Mouse (Mus musculus) lung, postnatal 36 days (tissue): ENCODE measurements at regions not wholly inside any gene's neighbourhood (a gene's known extent, or its start where the extent isn't known, plus 50 kb on each side); places are given as distances from the start of the nearest gene placed in this dataset.

Experiments
- DNase-seq: peaks from one replicate; pipeline ENCODE4 v3.0.0; 2022; ENCODE audit warnings: mixed read lengths

DNA sequence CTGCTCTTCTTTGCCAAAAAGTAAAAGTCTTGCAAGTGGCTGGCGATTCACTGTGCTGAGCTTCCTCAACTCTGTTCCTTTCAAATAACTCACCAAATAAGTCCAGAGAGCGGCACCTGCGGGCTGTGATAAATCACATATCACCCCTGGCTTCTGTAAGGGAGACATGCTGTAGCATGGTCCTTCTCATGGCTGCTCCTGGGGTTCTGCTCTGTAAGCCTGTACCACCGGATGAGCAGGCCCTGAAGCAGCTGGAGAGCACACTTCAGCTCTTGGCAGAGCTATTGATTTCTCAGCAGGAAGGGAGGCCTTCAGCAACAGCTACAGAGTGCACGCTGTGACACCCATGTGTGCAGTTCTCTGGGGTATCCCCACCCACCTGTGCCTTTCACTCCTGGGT is 101.5 kb upstream of the Ufm1 start:
- no peak for DNase-seq

DNA sequence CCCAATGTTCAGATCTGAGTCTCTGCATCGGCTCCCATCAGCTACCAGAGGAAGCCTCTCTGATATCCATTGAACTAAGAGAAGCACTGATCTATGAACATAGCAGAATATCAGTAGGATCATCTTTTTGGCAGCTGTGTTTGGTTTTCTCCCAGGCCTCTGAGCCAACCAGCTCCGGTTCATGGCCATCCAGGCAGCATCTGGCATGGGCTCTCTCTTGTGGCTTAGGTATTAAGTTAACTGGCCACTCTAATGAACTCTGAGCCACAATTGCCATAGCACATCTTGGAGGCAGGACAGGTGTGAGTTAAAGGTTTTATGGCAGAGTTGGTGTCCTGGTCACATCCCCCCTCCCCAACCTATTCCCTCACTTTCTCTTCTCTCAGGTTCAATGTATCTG is 90.2 kb upstream of the Ufm1 start:
- DNase-seq = no peak

DNA sequence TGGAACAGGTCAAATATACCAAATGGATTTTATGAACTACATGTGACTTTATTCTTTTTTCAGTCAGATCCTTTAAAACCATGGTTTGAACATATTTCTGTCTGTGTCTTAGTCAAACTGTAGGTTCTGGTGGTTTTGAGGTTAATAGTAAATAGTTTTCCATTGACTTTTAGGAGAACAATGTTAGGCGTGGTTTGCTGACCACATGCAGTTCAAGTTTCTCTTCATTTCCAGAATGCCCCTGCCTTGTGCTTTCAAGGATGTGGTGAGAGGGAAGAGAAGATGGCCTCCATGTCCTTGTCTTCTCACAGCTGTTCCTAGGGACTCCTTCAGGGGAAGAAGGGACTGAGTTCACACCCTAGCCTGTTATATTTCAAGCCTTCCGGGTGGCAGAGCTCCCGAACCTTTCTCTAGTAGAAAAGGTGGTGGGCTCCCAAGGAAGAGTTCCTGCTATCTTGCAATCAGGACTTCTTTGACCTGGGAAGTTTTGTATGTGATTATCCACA is 76.1 kb upstream of the Ufm1 start:
- DNase-seq = no peak

DNA sequence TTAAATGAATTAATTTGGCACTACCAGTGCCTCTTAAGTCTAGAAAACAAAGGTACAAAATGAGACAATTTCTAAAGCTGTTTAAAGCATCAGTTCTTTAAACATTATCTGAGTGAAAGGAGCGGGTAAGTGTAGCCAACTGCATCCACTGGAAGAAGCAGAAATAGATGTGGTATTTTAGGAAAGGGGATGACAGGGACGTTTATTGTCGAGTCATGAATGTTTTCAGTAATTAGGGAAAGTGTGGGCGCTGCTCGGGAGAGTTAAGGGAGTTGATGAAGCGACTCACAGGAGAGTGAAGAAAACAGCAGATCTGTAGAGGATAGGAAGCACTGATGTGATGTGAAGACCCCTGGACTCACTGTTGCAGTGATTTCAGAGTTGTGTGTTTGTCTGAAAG is 68.1 kb upstream of the Ufm1 start:
- no peak for DNase-seq

DNA sequence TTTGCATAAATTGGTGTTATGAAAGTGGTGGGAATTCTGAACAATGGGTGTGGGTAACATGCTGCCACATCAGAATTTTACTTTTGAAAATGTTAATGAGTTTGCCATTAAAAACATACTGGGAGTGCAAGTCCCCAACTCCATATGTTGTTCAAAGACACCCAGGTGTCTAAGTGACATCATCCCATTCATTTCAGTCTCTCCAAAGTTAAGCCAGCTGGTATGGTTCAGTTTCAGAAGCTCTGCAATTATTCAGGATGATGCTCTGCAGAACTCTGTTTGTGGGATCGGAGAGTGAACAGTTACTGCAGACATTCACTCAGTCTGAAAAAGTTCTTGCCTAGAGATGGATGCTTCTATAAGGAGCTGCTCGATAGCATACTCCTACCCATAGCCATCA is 56.3 kb upstream of the Ufm1 start:
- no peak for DNase-seq

DNA sequence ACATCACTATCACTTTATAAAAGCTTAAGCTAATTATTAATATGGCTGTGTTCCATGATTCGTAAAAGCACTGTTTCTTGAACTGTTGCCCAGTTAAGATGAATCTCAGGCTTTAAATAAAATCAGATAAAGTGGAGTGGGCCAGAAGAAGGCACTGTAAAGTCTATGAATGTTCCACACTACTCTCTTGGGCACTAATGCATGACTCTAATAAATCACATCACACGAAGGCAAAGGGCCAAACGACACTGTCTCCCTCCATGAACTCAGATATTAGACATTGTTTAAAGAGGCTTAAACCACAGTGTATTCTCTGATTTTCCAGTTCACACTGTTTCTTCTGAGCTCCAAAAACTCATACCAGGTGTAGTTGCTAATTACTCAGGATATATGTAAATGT is 55.9 kb upstream of the Ufm1 start:
- DNase-seq = no peak

DNA sequence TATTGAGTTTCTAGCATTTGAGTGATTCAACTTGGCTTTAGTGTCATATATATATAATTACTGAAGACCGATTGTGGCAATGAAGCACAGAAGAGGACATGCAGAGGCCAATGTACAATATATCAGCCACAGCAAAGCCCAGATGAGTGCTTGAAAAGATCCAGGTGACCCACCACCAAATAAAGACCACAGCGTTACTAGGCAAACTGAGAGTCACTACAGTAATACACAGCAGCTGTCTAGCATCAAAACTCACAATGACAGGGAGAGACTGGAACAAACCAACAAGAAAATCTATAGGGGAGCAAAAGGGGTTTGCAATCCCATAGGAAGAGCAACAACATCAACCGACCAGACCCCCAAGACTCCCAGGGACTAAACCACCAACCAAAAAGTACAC is 54.3 kb upstream of the Ufm1 start:
- no peak for DNase-seq

DNA sequence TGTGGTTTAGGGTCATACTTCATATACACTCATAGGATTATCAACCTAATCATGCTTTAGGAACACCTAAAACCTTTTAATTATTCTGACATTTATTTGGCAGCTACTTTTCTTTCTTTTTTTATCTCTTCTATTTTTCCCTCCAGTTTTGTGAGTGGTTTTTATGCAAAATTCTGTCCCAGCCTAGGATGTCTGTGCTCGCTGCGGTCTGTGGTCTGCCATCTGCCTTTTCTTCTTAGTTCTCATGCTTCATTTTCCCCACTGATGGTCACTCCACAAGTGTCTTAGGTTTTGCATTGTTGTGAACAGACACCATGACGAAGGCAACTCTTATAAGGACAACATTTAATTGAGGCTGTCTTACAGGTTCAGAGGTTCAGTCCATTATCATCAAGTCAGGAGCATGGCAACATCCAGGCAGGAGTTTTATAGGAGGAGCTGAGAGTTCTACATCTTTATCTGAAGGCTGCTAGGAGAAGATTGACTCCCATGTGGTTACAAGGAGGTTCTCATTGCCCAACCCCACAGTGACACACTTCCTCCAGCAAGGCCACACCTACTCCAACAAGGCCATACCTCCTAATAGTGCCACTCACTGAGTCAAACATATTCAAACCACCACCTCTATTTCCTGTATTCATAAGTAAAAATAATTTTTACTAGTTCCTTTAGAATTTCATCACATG is 50.5 kb upstream of the Ufm1 start:
- DNase-seq = no peak
